ENCODE assay signal across 8 mouse cellular contexts in the genomic region with DNA sequence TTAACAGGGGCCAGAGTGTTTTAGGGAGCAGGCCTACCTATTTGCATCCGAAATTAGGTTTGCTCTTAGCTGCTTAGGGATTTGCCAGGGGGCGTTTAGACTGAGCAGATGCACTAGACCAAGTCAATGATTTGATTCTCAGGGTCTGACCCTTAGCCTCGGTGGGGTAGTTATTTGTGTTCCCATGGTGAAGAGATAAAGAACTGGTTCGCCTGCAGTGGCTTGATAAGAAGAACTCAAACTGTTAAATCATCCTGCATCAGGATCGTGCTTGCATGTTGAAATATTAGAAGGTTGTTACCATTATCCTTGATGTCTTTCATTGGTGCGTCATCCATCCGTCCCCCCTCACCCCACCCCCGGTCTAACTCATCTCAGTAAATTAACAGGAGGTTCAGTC. TPM values are rescaled to one million over a fixed set of nuclear protein-coding genes. Genes with fewer than 3 reads are reported as not detected.
DNase-seq lines count a peak whose midpoint lies in the region; ATAC-seq and TF ChIP-seq lines count a peak whose summit lies in the region.
"Had no signal": no experiment of that assay in that cellular context is flagged by ENCODE, and none has a peak within 500 bp of the region (broad histone marks: within the 10 kb centered on the region; RNA-seq: fewer than 3 reads in every experiment).

No protein-coding gene starts in this region.

- 25% methylated on average over 8 of the region's 8 CpGs for WGBS in lung, adult 2 months
- 25% methylated on average over 8 of the region's 8 CpGs for WGBS in embryonic facial prominence, embryonic 12.5 days
- WGBS in intestine, postnatal 0 days: 15% methylated on average over 8 of the region's 8 CpGs
- 14% methylated on average over 8 of the region's 8 CpGs for WGBS in neural tube, embryonic 12.5 days

- peak overlapping the region; percentile 47 for H3K4me3 ChIP-seq in lung, adult 2 months (replicated peaks; ENCODE audit: extremely low read depth, low read depth, low read length)
- peak overlapping the region; percentile 53 for H3K4me3 ChIP-seq in embryonic facial prominence, embryonic 12.5 days
- peak overlapping the region; percentile 54 for H3K4me3 ChIP-seq in intestine, postnatal 0 days (ENCODE audit: low read depth, low read length)
- peak overlapping the region; percentile 58 for H3K4me3 ChIP-seq in neural tube, embryonic 12.5 days

- H3K27ac ChIP-seq in embryonic facial prominence, embryonic 12.5 days: peak overlapping the region; percentile 81
- no peak overlapping the region; the same call in 1 of the 2 replicates for H3K27ac ChIP-seq in intestine, postnatal 0 days (ENCODE audit: low read depth, low read length)
- 0 out of 2 replicates have a peak overlapping the region, but pooled peaks have one; percentile 86 for H3K27ac ChIP-seq in neural tube, embryonic 12.5 days

- peak overlapping the region; percentile 52 for H3K4me2 ChIP-seq in embryonic facial prominence, embryonic 12.5 days (replicated peaks)
- H3K4me2 ChIP-seq in intestine, postnatal 0 days (replicated peaks; ENCODE audit: low read depth): peak overlapping the region; percentile 64
- peak overlapping the region; percentile 61 for H3K4me2 ChIP-seq in neural tube, embryonic 12.5 days (replicated peaks)

- no peak for DNase-seq in lung, adult 2 months
- no peak for DNase-seq in lung, postnatal 14 days
- DNase-seq in adrenal gland, postnatal 10 days: peak; percentile 29
- no peak for DNase-seq in thymus, adult 18-20 months

- no peaks in the 10 kb centered on the region for H3K9me3 ChIP-seq in embryonic facial prominence, embryonic 12.5 days
- H3K9me3 ChIP-seq in intestine, postnatal 0 days (ENCODE audit: control insufficient read depth): no peaks in the 10 kb centered on the region
- no peaks in the 10 kb centered on the region for H3K9me3 ChIP-seq in neural tube, embryonic 12.5 days

- H3K27me3 ChIP-seq in embryonic facial prominence, embryonic 12.5 days: no peaks in the 10 kb centered on the region
- H3K27me3 ChIP-seq in intestine, postnatal 0 days (replicated peaks; ENCODE audit: control insufficient read depth, insufficient read depth, low read length): no peaks in the 10 kb centered on the region
- H3K27me3 ChIP-seq in neural tube, embryonic 12.5 days (replicated peaks): no peaks in the 10 kb centered on the region

- no peaks in the 10 kb centered on the region for H3K36me3 ChIP-seq in embryonic facial prominence, embryonic 12.5 days
- H3K36me3 ChIP-seq in intestine, postnatal 0 days (ENCODE audit: control insufficient read depth, insufficient read depth): no peaks in the 10 kb centered on the region
- H3K36me3 ChIP-seq in neural tube, embryonic 12.5 days: no peaks in the 10 kb centered on the region

- peak overlapping the region; percentile 19; the same call in 1 of the 2 replicates for H3K9ac ChIP-seq in embryonic facial prominence, embryonic 12.5 days
- H3K9ac ChIP-seq in intestine, postnatal 0 days (ENCODE audit: low read depth, low read length): no peak overlapping the region
- H3K9ac ChIP-seq in neural tube, embryonic 12.5 days: peak overlapping the region; percentile 47

- peak; percentile 7; the same call in 1 of the 2 replicates for ATAC-seq in embryonic facial prominence, embryonic 12.5 days (ENCODE audit: insufficient number of reproducible peaks, insufficient read depth, low FRiP score, low TSS enrichment)
- peak; percentile 14; the same call in 1 of the 2 replicates for ATAC-seq in intestine, postnatal 0 days
- ATAC-seq in neural tube, embryonic 12.5 days (ENCODE audit: low FRiP score, low read depth): peak; percentile 30

- no peak for TF ChIP-seq POLR2A in lung, adult 2 months (IDR thresholded peaks at IDR 0.05; ENCODE audit: borderline replicate concordance, extremely low read depth, low read depth, low read length)

- TF ChIP-seq CTCF in lung, adult 2 months (IDR thresholded peaks at IDR 0.05; ENCODE audit: insufficient read depth, low read length): no peak
- TF ChIP-seq CTCF in intestine, postnatal 0 days (IDR thresholded peaks at IDR 0.05; ENCODE audit: low read depth): no peak

- H3K4me1 ChIP-seq in lung, adult 2 months (ENCODE audit: control insufficient read depth, insufficient read depth, low read length): no peaks in the 10 kb centered on the region; the same call in 1 of the 2 replicates
- no peaks in the 10 kb centered on the region for H3K4me1 ChIP-seq in embryonic facial prominence, embryonic 12.5 days
- H3K4me1 ChIP-seq in intestine, postnatal 0 days (replicated peaks; ENCODE audit: control insufficient read depth, insufficient read depth, low read length): no peaks in the 10 kb centered on the region
- no peaks in the 10 kb centered on the region for H3K4me1 ChIP-seq in neural tube, embryonic 12.5 days

RNA-seq across cellular contexts. Expression of a gene that starts 1.7 kb away (rescaled TPM):
- polyA plus RNA-seq in lung, adult 2 months (2012; rRNA removed): 15.4 and 24.4 TPM in 2 replicates
- total RNA-seq in adrenal gland, postnatal 10 days (2021): 10 to 100 TPM; 22.7 to 27.8 TPM
- polyA plus RNA-seq in embryonic facial prominence, embryonic 12.5 days (2016; fragmentation: Nextera tagmentation; extraction: Ambion mirVana): 24.3 and 26.5 TPM in 2 replicates
- 12.7 and 13.9 TPM in 2 replicates for polyA plus RNA-seq in intestine, postnatal 0 days (2015; fragmentation: Nextera tagmentation; extraction: Ambion mirVana)
- 21.6 and 22.0 TPM in 2 replicates for polyA plus RNA-seq in neural tube, embryonic 12.5 days (2016; fragmentation: Nextera tagmentation; extraction: Ambion mirVana)

RNA-seq across cellular contexts. Expression of a gene that starts 8.6 kb away (rescaled TPM):
- not detected in 2 replicates for polyA plus RNA-seq in lung, adult 2 months (2012; rRNA removed)
- not detected for total RNA-seq in adrenal gland, postnatal 10 days (2021)
- polyA plus RNA-seq in embryonic facial prominence, embryonic 12.5 days (2016; fragmentation: Nextera tagmentation; extraction: Ambion mirVana): 0.61 TPM in 1 of 2 replicates, not detected in the other
- 0.69 and 0.77 TPM in 2 replicates for polyA plus RNA-seq in intestine, postnatal 0 days (2015; fragmentation: Nextera tagmentation; extraction: Ambion mirVana)
- polyA plus RNA-seq in neural tube, embryonic 12.5 days (2016; fragmentation: Nextera tagmentation; extraction: Ambion mirVana): 0.94 TPM in 1 of 2 replicates, not detected in the other
- total RNA-seq: layer of hippocampus, adult 18-20 months had no signal
